In genomic region chr11:87271479-87271878, GRCm38 (mm10) we compare ENCODE assay signal across 20 mouse cellular contexts.
DNase-seq lines count a peak whose midpoint lies in the region; ATAC-seq and TF ChIP-seq lines count a peak whose summit lies in the region.
"Had no signal": no experiment of that assay in that cellular context is flagged by ENCODE, and none has a peak within 500 bp of the region (broad histone marks: within the 10 kb centered on the region; RNA-seq: fewer than 3 reads in every experiment).

No protein-coding gene starts in this region.

- no peak overlapping the region for H3K27ac ChIP-seq in heart, adult 2 months
- H3K27ac ChIP-seq in heart, embryonic 11.5 days (ENCODE audit: low read depth, low read length) = no peak overlapping the region
- H3K27ac ChIP-seq in midbrain, postnatal 0 days (ENCODE audit: low read depth, low read length) = no peak overlapping the region
- no peak overlapping the region for H3K27ac ChIP-seq in midbrain, embryonic 14.5 days (replicated peaks; ENCODE audit: low read depth, low read length)
- H3K27ac ChIP-seq: heart, embryonic 10.5 days; liver, embryonic 15.5 days; macrophage had no signal

- no peak overlapping the region for H3K9ac ChIP-seq in heart, adult 2 months (ENCODE audit: low read depth, low read length)
- H3K9ac ChIP-seq in heart, embryonic 11.5 days (ENCODE audit: low read depth, low read length) = no peak overlapping the region
- H3K9ac ChIP-seq in midbrain, postnatal 0 days (replicated peaks; ENCODE audit: low read length, poor library complexity, severe bottlenecking) = no peak overlapping the region
- H3K9ac ChIP-seq in midbrain, embryonic 14.5 days (replicated peaks; ENCODE audit: low read length) = no peak overlapping the region
- H3K9ac ChIP-seq: hindbrain, embryonic 12.5 days; limb, embryonic 13.5 days; liver, embryonic 15.5 days had no signal

- H3K79me2 ChIP-seq in heart, adult 2 months (replicated peaks; ENCODE audit: control insufficient read depth, insufficient read depth, low read length) = no peaks in the 10 kb centered on the region

- TF ChIP-seq POLR2A in heart, adult 2 months (IDR thresholded peaks at IDR 0.05; ENCODE audit: insufficient read depth, low read depth, low read length) = no peak
- TF ChIP-seq POLR2A in brain, embryonic 14.5 days (IDR thresholded peaks at IDR 0.05; ENCODE audit: borderline replicate concordance, extremely low read depth, insufficient read depth, insufficient read length, poor library complexity, severe bottlenecking) = no peak

- no peak for TF ChIP-seq EP300 in heart, adult 2 months (IDR thresholded peaks at IDR 0.05; ENCODE audit: insufficient read depth, low read depth, low read length)

- no peaks in the 10 kb centered on the region for H3K9me3 ChIP-seq in heart, embryonic 11.5 days (replicated peaks; ENCODE audit: control insufficient read depth, low read length)
- H3K9me3 ChIP-seq in midbrain, postnatal 0 days (ENCODE audit: low read length) = no peaks in the 10 kb centered on the region
- no peaks in the 10 kb centered on the region for H3K9me3 ChIP-seq in midbrain, embryonic 14.5 days (ENCODE audit: control insufficient read depth, low read length)
- H3K9me3 ChIP-seq: heart, embryonic 10.5 days; hindbrain, embryonic 12.5 days; limb, embryonic 13.5 days; liver, embryonic 15.5 days had no signal

- no peaks in the 10 kb centered on the region for H3K27me3 ChIP-seq in heart, adult 2 months (ENCODE audit: control insufficient read depth, insufficient read depth, low read length)
- no peaks in the 10 kb centered on the region for H3K27me3 ChIP-seq in heart, embryonic 11.5 days (ENCODE audit: control insufficient read depth, insufficient read depth, low read length)
- no peaks in the 10 kb centered on the region for H3K27me3 ChIP-seq in midbrain, postnatal 0 days (ENCODE audit: insufficient read depth, low read length)
- H3K27me3 ChIP-seq in midbrain, embryonic 14.5 days (ENCODE audit: control insufficient read depth, insufficient read depth, low read length) = no peaks in the 10 kb centered on the region
- H3K27me3 ChIP-seq: hindbrain, embryonic 12.5 days; limb, embryonic 13.5 days; liver, embryonic 15.5 days had no signal

- WGBS in heart, adult 2 months = 100% methylated on average over 1 of the region's 1 CpGs
- WGBS in heart, embryonic 11.5 days (ENCODE audit: insufficient replicate concordance) = 93% methylated on average over 1 of the region's 1 CpGs
- WGBS in midbrain, postnatal 0 days = 96% methylated on average over 1 of the region's 1 CpGs
- 96% methylated on average over 1 of the region's 1 CpGs for WGBS in midbrain, embryonic 14.5 days

- H3K4me3 ChIP-seq in heart, adult 2 months = no peak overlapping the region
- no peak overlapping the region for H3K4me3 ChIP-seq in heart, embryonic 11.5 days (ENCODE audit: low read depth, low read length)
- no peak overlapping the region for H3K4me3 ChIP-seq in midbrain, postnatal 0 days (ENCODE audit: low read depth, low read length)
- no peak overlapping the region for H3K4me3 ChIP-seq in midbrain, embryonic 14.5 days (replicated peaks; ENCODE audit: low read depth, low read length)
- H3K4me3 ChIP-seq: heart, embryonic 10.5 days; hindbrain, embryonic 12.5 days; limb, embryonic 13.5 days; liver, embryonic 15.5 days had no signal

- TF ChIP-seq CTCF in heart, adult 2 months (IDR thresholded peaks at IDR 0.05) = peak; percentile 9; the same call in 1 of the 2 replicates
- peak; percentile 31 for TF ChIP-seq CTCF in midbrain, postnatal 0 days (IDR thresholded peaks at IDR 0.05)
- peak; percentile 21; the same call in 1 of the 2 replicates for TF ChIP-seq CTCF in brain, embryonic 14.5 days (IDR thresholded peaks at IDR 0.05; ENCODE audit: borderline replicate concordance, extremely low read depth, insufficient read depth, insufficient read length)

- no peaks in the 10 kb centered on the region for H3K4me1 ChIP-seq in heart, adult 2 months (ENCODE audit: control insufficient read depth, insufficient read depth, low read length)
- H3K4me1 ChIP-seq in heart, embryonic 11.5 days (ENCODE audit: control insufficient read depth, insufficient read depth, low read length) = peaks cover 3% of the 10 kb centered on the region
- H3K4me1 ChIP-seq in midbrain, postnatal 0 days (ENCODE audit: insufficient read depth, low read length) = no peaks in the 10 kb centered on the region; the same call in 1 of the 2 replicates
- H3K4me1 ChIP-seq in midbrain, embryonic 14.5 days (ENCODE audit: control insufficient read depth, insufficient read depth, low read length) = peaks cover 9% of the 10 kb centered on the region

- H3K36me3 ChIP-seq in heart, adult 2 months (ENCODE audit: control insufficient read depth, insufficient read depth, low read length) = no peaks in the 10 kb centered on the region
- no peaks in the 10 kb centered on the region for H3K36me3 ChIP-seq in heart, embryonic 11.5 days (ENCODE audit: control insufficient read depth, insufficient read depth, low read length)
- no peaks in the 10 kb centered on the region; the same call in 1 of the 2 replicates for H3K36me3 ChIP-seq in midbrain, postnatal 0 days (ENCODE audit: insufficient read depth, low read length)
- no peaks in the 10 kb centered on the region for H3K36me3 ChIP-seq in midbrain, embryonic 14.5 days (ENCODE audit: control insufficient read depth, insufficient read depth, low read length)
- H3K36me3 ChIP-seq: heart, embryonic 10.5 days; hindbrain, embryonic 12.5 days; limb, embryonic 13.5 days; liver, embryonic 15.5 days had no signal

- DNase-seq in heart, adult 2 months = no peak
- DNase-seq in midbrain, postnatal 0 days (ENCODE audit: low spot score) = no peak
- DNase-seq in midbrain, embryonic 14.5 days = no peak
- DNase-seq in brain, embryonic 14.5 days (ENCODE audit: low read depth) = no peak
- DNase-seq in ovary, adult 18-20 months (ENCODE audit: low spot score) = no peak
- DNase-seq in cerebellum, postnatal 10 days = no peak
- DNase-seq: adrenal gland, postnatal 36 days; cerebellum, adult 2 months; gastrocnemius, postnatal 25 days; heart, postnatal 10 days; kidney, postnatal 4 days; right cerebral cortex, postnatal 25 days had no signal

- H3K4me2 ChIP-seq in heart, embryonic 11.5 days = no peak overlapping the region
- H3K4me2 ChIP-seq in midbrain, postnatal 0 days (ENCODE audit: low read depth, low read length, poor library complexity, severe bottlenecking) = no peak overlapping the region
- H3K4me2 ChIP-seq in midbrain, embryonic 14.5 days (ENCODE audit: low read length) = no peak overlapping the region
- H3K4me2 ChIP-seq: hindbrain, embryonic 12.5 days; limb, embryonic 13.5 days; liver, embryonic 15.5 days; midbrain, embryonic 11.5 days had no signal

- no peak for ATAC-seq in heart, embryonic 11.5 days (replicated peaks; ENCODE audit: insufficient number of reproducible peaks, low FRiP score, low TSS enrichment)
- ATAC-seq in midbrain, postnatal 0 days (ENCODE audit: low FRiP score) = no peak
- no peak for ATAC-seq in midbrain, embryonic 14.5 days (ENCODE audit: low FRiP score, low TSS enrichment)
- ATAC-seq: inflammation-experienced regulatory T-cells, adult 6 months had no signal

- intact Hi-C loops in heart, adult 2 months (cut with DNase I) = no loop called here
